Mouse (Mus musculus) C2C12 (cell line): Measurements from ENCODE around the gene Evx2.

Experiments
- CEBPB ChIP-seq: IDR thresholded peaks from one replicate; pipeline ENCODE4 v1.6.1; 2011; ENCODE audit warnings: low read depth, mild to moderate bottlenecking, control low read depth, moderate library complexity
- CTCF ChIP-seq: IDR thresholded peaks from one replicate; pipeline ENCODE4 v1.5.1; 2011; ENCODE audit not compliant: control insufficient read depth, insufficient read depth, insufficient read length
- MAX ChIP-seq: IDR thresholded peaks from one replicate; pipeline ENCODE4 v1.6.1; 2011; ENCODE audit warnings: mild to moderate bottlenecking, control low read depth
- MYOD1 ChIP-seq: IDR thresholded peaks from one replicate; pipeline ENCODE4 v1.6.1; 2011; ENCODE audit warnings: low read depth; ENCODE audit not compliant: control insufficient read depth, insufficient read length
- USF1 ChIP-seq: IDR thresholded peaks from one replicate; pipeline ENCODE4 v1.6.1; 2011; ENCODE audit warnings: low read depth, mild to moderate bottlenecking, control low read depth, moderate library complexity

DNA sequence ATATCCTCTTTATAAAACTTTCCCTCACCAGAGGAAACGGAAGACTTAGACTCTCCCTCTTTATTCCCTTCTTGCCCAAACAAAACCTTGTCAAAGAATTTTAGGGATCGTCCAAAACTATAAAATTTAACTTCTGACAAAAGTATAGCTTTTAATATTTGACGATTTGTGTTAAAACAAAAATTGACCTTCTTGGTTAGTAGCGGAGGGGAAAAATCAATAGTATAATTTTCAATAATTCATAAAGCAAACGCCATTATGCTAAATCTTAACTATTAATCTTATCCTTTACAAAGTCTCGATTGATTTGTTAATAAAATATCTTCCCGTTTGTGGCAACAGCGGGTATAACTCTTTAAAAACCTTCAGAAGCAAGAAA, 31.0 kb upstream of the Evx2 start:
- no peak for TF ChIP-seq CTCF
- no peak for TF ChIP-seq MYOD1
- TF ChIP-seq USF1, result no peak
- TF ChIP-seq MAX, result no peak
- TF ChIP-seq CEBPB, result no peak
